Mouse (Mus musculus) lung, adult 2 months (tissue): ENCODE results near the gene Rab44. TPM values are rescaled to one million over a fixed set of nuclear protein-coding genes. Genes with fewer than 3 reads are reported as not detected.
A peak's percentile ranks its signal among the peaks of the same experiment; 100 is the strongest.
"Not testable (repeated sequence)": the region's sequence is repeated elsewhere in the genome, so short reads cannot be mapped to it uniquely, and the experiment has no call there.

Experiments used
- DNase-seq: peaks from one replicate; pipeline ENCODE4 v3.0.0; 2022
- H3K4me1 ChIP-seq: fragments of 200-500 bp; 2 replicates; pipeline ENCODE4 v1.6.1; 2011; ENCODE audit warnings: low read length; ENCODE audit not compliant: control insufficient read depth, insufficient read depth
- H3K4me3 ChIP-seq: fragments of 200-500 bp; replicated peaks from 2 replicates; pipeline ENCODE3; 2011; ENCODE audit warnings: low read depth, mild to moderate bottlenecking, control low read depth, low read length; ENCODE audit errors: extremely low read depth
- CTCF ChIP-seq: fragments of 200-500 bp; IDR thresholded peaks from 2 replicates; pipeline ENCODE4 v1.5.1; 2011; ENCODE audit warnings: mild to moderate bottlenecking, low read length, control low read depth; ENCODE audit not compliant: insufficient read depth
- POLR2A ChIP-seq: fragments of 200-500 bp; IDR thresholded peaks from 2 replicates; pipeline ENCODE4 v1.6.1; 2011; ENCODE audit warnings: low read depth, mild to moderate bottlenecking, control low read depth, low read length, borderline replicate concordance; ENCODE audit errors: extremely low read depth
- WGBS: fragments of 180-500 bp; shearing (Covaris S2); methylation state at CpG from one replicate; pipeline ENCODE4 v1.1.7; 2018; 5-methylcytosine and 5-hydroxymethylcytosine counted together
- polyA plus RNA-seq: library from polyadenylated mRNA; depleted of rRNA; stranded (reverse); fragments of >200 nt; gene quantifications from 2 replicates; pipeline ENCODE4 v1.2.3, GENCODE M21; 2012; rRNA removed

Gene Rab44
- 13.0 and 15.7 TPM in 2 replicates for polyA plus RNA-seq

GRCm38 (mm10) chr17:29113591-29114352, at the start of gene Rab44:
Gene Rab44 (plus strand): TSS chr17:29114145.
- DNase-seq = no peak
- 76% methylated on average over 13 of the region's 13 CpGs for whole genome bisulfite sequencing
- Histone ChIP-seq H3K4me1 (no peaks in the 10 kb centered on the region), H3K4me3 (no peak within 1 kb of the TSS)
- peak; percentile 39; the same call in 1 of the 2 replicates for TF ChIP-seq POLR2A
- no peak for TF ChIP-seq CTCF

- no peak overlapping the region for H3K4me3 ChIP-seq
- TF ChIP-seq POLR2A (no peak), CTCF (no peak)
- no peak for DNase-seq
- H3K4me1 ChIP-seq = no peaks in the 10 kb centered on the region
- WGBS = 87% methylated on average over 21 of the region's 21 CpGs
Observed at GRCm38 (mm10) chr17:29065245-29065940, 48.6 kb upstream of the Rab44 start.

DNA sequence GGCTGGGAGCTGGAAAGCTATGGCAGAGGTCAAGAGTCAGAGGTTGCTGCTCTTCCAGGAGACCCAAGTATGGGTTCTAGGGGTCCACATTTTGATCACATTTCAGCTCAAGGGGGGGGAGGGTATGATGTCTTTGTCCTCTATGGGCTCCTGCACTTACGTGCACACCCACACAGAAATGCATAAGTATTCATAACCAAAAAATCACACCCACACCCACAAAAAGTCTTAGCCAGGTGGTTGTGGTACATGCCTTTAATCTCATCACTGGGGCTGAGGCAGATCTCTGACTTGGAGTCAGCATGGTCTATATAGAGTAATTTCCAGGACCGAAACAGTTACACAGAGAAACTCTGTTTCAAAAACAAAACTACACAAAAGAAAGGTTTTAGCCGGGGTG, 48.0 kb upstream of the Rab44 start:
- TF ChIP-seq POLR2A (no peak), CTCF (no peak)
- H3K4me1 ChIP-seq = no peaks in the 10 kb centered on the region
- H3K4me3 ChIP-seq = no peak overlapping the region
- DNase-seq = no peak
- WGBS = 96% methylated on average over 3 of the region's 3 CpGs

DNA sequence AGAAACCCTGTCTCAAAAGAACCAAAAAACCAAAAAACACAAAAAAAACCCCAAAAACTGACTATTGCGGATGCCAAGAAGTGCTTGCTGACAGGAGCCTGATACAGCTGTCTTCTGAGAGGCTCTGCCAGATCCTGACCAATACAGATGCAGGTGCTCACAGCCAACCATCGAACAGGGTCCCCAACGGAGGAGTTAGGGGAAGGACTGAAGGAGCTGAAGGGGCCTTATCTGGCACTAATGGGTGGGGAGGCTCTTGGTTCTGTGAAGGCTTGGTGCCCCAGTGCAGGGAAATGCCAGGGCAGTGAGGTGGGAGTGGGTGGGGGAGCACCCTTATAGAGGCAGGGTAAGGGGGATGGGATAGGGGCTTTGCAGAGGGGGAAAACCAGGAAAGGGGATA, 46.5 kb upstream of the Rab44 start:
- not testable (repeated sequence) for DNase-seq
- 66% methylated on average over 3 of the region's 3 CpGs for WGBS

GRCm38 (mm10) chr17:29067847-29068246, 46.1 kb upstream of the Rab44 start:
- WGBS = 74% methylated on average over 5 of the region's 5 CpGs
- DNase-seq = no peak
- TF ChIP-seq CTCF = no peak
- no peak for TF ChIP-seq POLR2A

More for the DNA sequence above, 46.5 kb upstream of the Rab44 start:
- H3K4me3 ChIP-seq, H3K4me1 ChIP-seq: not testable (repeated sequence)

GRCm38 (mm10) chr17:29069063-29069462, 44.9 kb upstream of the Rab44 start:
- H3K4me3 ChIP-seq = no peak overlapping the region
- no peaks in the 10 kb centered on the region for H3K4me1 ChIP-seq
- no peak for DNase-seq
- TF ChIP-seq POLR2A (no peak), CTCF (no peak)
- 72% methylated on average over 10 of the region's 10 CpGs for WGBS

More at GRCm38 (mm10) chr17:29067847-29068246, 46.1 kb upstream of the Rab44 start:
- Histone ChIP-seq H3K4me3 (no peak overlapping the region), H3K4me1 (no peaks in the 10 kb centered on the region)

DNA sequence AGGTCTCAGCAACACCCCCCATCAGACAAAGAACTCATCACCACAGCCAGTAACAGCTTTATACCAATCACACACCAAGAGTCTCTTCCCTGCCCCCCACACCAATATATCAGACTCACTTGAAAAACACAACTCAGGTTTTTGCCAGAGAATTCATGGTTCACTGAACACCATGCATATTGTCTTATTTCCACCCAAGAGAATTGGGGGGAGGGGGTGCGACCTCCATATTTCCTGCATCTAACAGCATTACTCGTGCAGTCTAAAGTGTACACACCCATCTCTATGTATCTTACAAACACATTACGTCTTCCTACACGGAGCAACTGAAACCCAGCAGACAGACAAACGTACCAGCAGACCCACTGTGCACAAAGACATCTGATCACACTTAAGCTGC, 42.1 kb upstream of the Rab44 start:
- Histone ChIP-seq H3K4me1 (no peaks in the 10 kb centered on the region), H3K4me3 (no peak overlapping the region)
- 67% methylated on average over 5 of the region's 5 CpGs for WGBS
- TF ChIP-seq CTCF = no peak
- TF ChIP-seq POLR2A = no peak
- no peak for DNase-seq

- TF ChIP-seq POLR2A = no peak
- no peaks in the 10 kb centered on the region for H3K4me1 ChIP-seq
- no peak overlapping the region for H3K4me3 ChIP-seq
- 24% methylated on average over 11 of the region's 11 CpGs for WGBS
- DNase-seq = no peak
Observed at GRCm38 (mm10) chr17:29072701-29073307, 41.1 kb upstream of the Rab44 start.

DNA sequence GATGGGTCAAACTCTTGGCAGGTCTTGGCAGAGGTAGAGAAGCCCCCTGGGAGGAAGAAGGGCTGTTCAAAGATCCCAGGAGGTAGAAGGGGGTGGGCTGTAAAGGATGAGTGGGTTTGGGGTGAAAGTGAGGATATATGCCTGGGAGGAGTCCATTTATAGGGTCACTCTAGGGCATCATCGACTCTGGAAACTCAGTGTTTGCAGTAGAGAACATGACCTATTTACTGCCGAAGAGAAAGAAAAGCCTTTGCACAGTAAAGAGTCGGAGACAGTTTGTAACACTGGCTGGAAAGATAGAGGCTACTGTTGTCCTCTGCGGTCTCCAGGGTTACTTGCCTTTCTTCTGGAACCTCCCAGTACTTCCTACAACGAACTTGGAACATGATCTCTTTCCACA, 40.6 kb upstream of the Rab44 start:
- DNase-seq = no peak
- TF ChIP-seq CTCF (no peak), POLR2A (no peak)
- Histone ChIP-seq H3K4me1 (no peaks in the 10 kb centered on the region), H3K4me3 (no peak overlapping the region)
- 37% methylated on average over 5 of the region's 5 CpGs for WGBS
